Mouse (Mus musculus): ENCODE measurements around the gene Dda1. TPM values are rescaled to one million over a fixed set of nuclear protein-coding genes. Genes with fewer than 3 reads are reported as not detected.
"Not testable (repeated sequence)": the region's sequence is repeated elsewhere in the genome, so short reads cannot be mapped to it uniquely, and the experiment has no call there.

Gene Dda1
- 10 to 100 TPM; 74.9 to 82.2 (median 79.0) TPM for total RNA-seq (2022)

DNA sequence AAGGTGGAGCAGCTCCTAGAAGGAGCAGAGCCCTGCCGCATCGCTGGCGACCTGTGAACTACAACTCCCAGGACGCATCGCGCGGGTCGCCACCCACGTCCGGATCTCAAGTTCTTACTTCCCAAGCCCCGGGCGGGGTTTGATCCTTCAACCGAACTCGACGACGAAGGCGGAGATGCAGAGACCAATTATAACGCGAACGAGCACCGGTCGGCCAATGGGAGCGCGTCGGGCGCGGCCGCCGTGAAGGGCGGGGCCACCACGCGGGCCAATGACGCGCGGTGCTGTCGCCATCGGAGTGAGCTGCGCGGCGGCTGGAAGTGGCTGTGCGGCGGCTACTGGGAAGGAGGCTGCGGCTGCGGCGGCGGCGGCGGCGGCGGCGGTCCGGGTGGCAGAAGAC lies at the start of gene Dda1:
TSS of gene Dda1 (plus strand) at position 284 of the 400 bp plus-strand sequence.
- peak; percentile 99 for DNase-seq (ENCODE audit: low spot score in 2 of 2)

DNA sequence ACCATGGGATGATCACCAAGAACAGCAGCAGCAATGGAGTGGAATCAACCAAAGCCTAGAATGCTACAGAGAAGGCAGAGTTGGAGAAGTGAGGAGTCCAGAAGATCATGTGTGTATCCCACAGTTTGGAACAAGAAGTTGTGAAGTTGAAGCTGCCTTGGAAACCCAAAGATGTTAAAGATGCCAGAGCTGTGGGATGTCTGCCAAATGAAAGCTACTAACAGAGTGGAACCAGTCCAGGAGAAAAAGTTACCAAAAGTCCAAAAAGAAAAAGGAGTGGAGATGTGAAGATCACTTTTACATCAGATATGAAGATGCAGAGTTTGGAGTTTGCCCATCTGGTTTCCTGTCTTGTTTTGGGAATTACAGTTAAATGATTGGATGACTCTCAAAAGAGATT lies 46.9 kb upstream of the Dda1 start:
- DNase-seq (ENCODE audit: low spot score in 2 of 2) = no peak

DNA sequence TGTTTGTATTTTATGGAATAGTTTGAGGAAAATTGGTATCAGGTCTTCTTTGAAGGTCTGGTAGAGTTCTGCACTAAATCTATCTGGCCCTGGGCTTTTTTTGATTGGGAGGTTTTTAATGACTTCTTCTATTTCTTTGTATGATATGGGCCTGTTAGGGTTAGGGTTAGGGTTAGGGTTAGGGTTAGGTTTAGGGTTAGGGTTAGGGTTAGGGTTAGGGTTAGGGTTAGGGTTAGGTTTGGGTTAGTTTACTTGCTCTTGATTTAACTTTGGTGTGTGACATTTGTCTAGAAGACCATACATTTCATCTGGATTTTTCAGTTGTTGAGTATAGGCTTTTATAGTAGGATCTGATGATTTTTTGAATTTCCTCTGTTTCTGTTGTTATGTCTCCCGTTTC lies 36.1 kb upstream of the Dda1 start:
- not testable (repeated sequence) for DNase-seq (ENCODE audit: low spot score in 2 of 2)

DNA sequence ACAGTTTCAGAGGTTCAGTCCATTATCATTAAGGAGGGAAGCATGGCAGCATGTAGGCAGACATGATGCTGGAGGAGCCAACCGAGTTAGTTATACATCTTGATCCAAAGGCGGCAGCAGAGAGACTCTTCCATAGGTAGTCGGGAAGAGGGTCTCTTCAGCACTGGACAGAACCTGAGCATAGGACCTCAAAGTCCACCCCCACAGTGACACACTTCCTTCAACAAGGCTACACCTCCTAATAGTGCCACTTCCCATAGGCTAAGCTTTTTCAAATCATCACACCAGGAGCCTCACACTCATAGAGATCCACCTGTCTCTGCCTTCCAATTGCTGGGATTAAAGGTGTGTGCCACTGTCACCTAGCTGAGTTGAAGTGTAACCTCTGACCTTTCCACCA lies 32.0 kb upstream of the Dda1 start:
- no peak for DNase-seq (ENCODE audit: low spot score in 2 of 2)

DNA sequence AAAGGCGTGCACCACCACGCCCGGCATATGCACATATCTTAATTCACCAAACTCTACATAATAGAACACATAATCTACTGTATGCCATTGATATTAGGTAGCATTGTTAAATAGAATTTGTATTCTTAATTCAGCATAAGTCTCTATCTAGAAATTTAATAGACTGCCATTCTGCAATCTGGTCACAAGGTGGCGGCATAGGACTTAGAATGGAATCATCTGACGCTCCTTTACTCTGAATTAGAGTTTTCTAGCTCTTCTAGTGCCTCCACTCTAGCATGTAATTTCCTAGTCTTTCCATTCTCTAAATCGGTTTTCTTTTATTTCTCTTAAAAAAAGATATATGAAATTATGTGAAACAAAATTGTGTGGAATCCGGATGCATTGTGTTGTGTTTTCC lies 27.6 kb upstream of the Dda1 start:
- no peak for DNase-seq (ENCODE audit: low spot score in 2 of 2)

DNA sequence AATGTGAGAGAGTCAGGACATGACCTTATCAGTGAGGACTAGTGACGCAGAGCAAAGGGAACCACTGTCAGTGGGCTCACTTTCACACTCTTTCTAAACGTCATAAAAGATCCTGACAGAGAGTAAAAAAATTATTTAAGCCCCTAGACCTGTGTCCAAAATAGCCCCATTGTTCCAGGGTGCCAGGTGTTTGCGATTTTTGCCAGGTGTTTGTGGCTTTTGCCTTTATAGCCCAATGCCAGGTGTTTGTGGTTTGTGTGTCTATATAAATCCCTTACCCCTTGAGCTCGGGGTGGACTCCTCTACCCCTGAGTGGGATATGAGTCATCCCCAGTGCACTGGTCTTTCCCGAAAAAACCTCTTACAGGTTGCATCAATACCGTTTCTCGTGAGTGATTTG lies 23.9 kb upstream of the Dda1 start:
- no peak for DNase-seq (ENCODE audit: low spot score in 2 of 2)

DNA sequence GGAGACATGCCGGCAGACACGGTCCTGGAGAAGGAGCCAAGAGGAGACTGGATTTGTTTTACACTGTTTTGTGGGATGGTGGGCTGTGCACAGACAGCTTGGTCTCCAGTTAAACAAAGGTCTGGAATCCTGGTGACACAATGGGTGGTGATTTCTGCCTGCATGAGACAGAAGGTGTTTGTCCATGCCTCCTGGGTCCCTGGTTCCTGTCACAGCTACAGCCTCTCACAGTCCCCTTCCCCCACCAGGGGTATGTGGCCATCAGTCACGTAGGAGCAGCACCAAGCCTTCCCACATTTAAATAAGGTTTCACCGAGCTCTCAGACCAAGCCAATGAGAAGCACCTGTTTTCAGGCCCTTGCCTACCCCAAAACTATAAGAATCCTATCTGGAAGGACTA lies 17.7 kb upstream of the Dda1 start:
- DNase-seq (ENCODE audit: low spot score in 2 of 2) = no peak

DNA sequence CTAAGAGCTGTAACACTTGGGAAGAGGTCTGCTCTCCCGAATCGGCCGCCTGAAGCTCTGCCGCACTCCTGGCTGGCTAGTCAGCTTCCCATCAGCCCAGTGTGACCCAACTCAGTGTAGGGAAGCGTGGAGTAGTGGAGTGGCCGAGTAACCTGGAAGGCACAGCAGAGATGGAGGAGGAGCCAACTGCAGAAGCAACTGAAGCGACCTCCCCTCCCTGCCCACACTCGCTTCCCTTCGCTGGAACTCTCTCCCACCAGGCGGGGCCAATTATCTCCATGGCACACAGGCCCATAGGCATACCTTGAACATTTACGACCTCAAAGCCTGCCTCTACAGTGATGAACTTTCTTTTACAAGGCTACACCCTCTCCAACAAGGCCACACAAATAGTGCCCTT lies 17.2 kb upstream of the Dda1 start:
- no peak for DNase-seq (ENCODE audit: low spot score in 2 of 2)

DNA sequence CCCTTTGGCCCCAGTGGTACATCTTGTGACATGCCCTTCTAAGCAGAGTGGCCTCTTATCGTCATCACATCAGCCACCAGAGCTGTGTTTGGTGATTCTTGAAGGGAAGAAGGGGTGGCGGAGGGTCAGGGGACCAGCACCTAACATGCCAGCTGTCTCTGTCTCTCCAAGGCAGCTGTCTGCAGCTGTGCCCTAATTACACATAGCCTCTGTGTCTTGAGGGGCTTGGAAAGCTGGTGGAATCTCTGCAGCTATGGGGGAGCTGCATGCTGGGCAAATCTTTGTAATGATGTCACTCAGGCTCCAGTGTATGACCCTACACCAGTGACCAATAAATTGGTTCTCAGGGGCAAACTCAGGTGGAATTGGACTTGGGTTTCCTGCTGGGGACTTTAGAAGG lies 16.3 kb upstream of the Dda1 start:
- no peak for DNase-seq (ENCODE audit: low spot score in 2 of 2)

DNA sequence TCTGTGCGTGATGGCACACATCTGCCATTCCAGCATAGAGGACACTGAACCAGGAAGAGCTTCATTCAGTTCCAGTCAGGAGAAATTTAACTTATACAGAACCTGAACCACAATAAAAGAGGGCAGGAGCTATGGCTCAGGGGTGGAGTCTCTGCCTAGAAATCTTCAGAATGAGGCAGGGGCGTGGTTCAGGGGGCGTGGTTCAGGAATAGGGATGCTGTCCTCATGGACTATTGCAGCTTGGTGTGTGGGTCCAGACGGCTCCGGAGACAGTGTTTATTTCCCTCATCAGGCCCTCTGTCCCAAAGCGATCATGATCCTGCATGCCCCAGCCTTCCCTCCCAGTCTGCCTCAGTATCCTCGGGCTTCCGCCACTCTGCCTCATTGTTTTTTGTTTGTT lies 14.3 kb upstream of the Dda1 start:
- no peak for DNase-seq (ENCODE audit: low spot score in 2 of 2)

DNA sequence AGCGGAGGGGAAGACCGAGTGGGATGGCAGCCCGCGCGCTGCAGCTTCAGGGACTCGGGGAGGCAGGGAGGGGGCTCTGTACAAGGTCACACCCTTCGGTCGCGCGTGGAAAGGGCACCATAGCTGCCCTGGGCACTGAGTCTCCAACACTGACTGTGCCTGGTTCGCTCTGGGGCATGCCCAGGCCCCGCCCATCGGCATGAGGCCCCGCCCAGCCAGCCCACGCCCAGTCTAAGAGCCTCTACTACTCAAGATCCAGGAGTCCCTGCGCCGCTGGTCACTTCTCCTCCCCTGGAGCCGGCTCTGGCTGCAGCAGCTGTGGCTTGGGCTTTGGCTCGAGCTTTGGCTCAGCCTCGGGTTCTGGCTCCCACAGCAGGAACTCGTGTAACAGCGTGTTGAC lies 12.1 kb upstream of the Dda1 start:
- no peak for DNase-seq (ENCODE audit: low spot score in 2 of 2)

DNA sequence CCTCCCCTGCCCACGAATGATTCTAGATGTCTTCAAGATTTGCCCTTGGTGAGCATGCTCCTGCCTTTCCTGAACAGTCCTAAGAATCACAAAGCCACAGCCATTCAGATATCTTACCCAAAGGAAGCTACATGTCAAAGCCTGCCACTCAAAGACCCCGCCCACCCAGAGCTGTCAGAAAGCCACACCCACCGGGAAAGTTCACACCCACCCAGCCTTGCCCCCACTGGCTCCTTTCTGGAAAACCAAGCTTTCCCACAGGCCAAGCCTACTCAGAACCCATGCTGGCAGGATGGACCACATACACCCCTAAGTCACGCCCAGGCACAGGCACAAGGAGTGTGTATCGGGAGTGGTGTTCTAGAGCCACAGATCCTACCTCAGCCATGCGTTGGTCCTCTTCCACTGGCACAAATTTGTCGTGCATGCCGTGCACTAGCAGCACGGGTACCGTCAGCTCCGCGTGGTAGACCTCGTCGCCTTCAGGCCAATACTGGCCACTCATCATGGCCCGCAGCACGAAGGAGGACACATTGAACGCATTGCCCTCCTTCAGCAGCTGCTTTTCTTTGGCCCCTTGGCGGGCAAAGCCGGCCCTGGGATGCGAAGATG lies 11.2 kb upstream of the Dda1 start:
- DNase-seq (ENCODE audit: low spot score in 2 of 2) = no peak

DNA sequence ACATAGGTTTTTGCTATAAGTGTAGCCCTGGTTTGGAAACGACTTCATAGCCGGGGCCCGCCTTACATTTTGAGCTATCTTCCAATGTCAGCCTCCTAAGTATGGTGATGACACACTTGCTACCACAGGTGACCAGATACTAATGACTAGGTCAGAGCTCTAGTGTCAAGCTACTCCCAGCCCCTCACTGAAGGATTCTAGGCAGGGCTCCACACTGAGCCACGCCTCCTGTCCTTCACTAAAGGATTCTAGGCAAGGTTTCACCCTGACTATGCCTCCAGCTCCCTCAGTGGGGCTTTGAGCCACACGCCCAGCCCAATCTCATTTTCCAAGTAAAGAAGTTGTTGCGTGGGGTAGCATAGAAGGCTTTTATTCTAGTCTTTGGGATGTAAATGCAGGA lies 8.3 kb upstream of the Dda1 start:
- DNase-seq (ENCODE audit: low spot score in 2 of 2) = no peak

DNA sequence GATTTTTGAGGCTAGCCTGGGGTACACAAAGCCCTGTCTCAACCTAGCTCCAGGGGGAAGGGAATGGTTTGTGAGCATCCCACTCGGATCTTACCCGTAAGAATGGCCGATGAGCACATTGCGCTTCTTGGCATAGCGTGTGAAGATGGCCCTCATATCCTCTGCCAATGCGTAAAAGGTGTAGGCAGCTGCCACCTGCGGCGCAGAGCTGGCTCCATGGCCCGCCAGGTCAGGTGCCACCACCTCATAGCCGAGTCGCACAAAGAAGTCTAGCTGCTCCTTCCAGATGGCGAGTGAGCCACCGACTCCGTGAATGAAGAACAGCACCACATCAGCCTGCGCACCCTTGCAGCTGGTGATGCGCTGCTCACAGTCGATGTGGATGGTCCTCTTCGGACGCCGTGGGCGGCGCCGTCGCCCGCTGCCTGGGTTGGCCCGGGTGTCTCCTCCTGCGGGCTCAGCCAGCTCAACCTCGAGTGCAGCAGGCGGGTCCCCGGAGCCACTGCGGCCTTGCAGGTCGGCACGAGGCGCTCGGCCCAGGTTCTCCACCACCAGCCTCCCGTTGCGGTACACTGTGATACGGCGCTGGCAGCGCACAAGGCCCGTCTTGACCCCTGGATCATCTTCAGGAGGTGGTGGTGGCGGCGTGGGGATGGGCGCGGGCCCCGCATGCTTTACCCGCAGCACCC lies 7.7 kb upstream of the Dda1 start:
- no peak for DNase-seq (ENCODE audit: low spot score in 2 of 2)

DNA sequence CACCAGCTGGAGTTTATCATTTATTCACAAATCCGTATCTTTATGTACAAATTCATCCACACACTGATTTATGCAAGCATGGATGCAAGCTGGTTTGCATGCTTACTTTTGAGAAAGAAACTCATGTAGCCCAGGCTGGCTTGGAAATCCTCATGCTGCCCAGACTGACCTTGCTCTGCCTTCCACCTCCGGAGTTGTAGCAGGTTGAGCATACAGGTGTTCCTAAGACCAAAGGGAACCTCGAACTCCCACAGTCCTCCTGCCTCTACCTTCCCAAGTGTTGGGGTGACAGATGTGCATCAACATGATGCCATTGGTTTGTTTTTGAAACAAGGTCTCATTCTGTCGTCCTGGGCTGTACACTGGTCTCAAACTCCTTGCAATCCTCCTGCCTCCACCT lies 6.8 kb upstream of the Dda1 start:
- DNase-seq (ENCODE audit: low spot score in 2 of 2) = no peak

DNA sequence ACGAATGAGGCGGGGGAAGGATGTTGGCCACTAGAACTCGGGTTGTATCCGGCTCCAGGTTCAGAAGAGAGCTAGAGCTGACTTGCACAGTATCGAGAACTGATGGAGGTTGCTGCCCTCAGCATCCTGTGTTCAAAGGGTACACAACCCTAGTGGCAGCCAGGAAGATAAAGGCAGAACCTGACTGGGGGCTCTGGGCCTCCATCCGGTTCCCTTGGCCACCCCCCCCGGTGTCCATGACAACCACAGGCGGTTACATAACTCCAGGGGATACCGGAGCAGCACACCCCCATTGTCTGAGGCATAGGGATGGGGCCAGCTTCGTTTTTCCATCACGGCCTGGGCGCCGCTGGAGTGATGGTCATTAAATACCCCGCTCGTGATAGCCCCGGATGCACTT lies 6.2 kb upstream of the Dda1 start:
- DNase-seq (ENCODE audit: low spot score in 2 of 2) = peak; percentile 66 to 67

DNA sequence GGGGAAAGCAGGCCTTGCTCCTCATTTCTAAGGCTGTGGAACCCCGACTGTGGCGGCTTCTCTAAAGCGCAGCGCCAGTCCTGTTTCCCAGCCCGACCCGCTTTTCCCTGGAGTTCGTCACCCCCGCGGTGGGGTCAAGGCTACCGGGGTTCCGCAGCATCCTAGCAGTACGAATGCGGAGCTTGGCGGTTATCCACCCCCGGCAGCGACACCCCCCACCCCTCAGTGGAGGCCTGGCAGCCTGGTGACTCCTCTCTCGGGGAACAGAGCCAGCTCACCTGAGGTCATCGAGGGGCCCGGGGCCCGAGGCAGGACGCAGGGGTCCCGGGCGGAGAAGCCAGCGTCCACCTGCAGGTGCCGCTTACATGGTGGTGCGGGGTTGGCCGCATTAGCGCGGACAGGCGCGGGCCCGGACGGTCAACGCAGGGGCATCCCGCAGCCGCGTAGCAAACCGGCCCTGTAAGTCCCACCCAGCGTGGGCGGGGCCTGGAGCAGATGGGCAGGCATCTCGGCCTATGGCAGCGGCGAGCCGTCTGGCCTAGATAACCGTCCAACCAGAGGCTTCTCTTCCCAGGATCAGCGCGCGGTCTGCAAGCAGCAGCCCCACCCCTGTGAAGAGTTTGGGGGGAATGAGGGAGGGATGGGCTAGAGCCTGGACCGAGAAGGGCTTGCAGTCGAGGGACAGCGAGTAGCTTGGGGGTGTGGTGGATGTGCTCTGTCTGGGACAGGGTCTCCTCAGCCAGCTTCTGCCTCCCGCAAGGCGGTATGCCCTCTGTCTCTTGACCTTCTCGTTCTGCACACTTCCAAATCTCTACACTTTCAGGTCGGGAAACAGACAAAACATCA lies 5.6 kb upstream of the Dda1 start, which contains the start of gene Abhd8:
TSS of gene Abhd8 (minus strand) at position 468 of the 846 bp plus-strand sequence.
- DNase-seq (ENCODE audit: low spot score in 2 of 2) = peak; percentile 96 to 98

DNA sequence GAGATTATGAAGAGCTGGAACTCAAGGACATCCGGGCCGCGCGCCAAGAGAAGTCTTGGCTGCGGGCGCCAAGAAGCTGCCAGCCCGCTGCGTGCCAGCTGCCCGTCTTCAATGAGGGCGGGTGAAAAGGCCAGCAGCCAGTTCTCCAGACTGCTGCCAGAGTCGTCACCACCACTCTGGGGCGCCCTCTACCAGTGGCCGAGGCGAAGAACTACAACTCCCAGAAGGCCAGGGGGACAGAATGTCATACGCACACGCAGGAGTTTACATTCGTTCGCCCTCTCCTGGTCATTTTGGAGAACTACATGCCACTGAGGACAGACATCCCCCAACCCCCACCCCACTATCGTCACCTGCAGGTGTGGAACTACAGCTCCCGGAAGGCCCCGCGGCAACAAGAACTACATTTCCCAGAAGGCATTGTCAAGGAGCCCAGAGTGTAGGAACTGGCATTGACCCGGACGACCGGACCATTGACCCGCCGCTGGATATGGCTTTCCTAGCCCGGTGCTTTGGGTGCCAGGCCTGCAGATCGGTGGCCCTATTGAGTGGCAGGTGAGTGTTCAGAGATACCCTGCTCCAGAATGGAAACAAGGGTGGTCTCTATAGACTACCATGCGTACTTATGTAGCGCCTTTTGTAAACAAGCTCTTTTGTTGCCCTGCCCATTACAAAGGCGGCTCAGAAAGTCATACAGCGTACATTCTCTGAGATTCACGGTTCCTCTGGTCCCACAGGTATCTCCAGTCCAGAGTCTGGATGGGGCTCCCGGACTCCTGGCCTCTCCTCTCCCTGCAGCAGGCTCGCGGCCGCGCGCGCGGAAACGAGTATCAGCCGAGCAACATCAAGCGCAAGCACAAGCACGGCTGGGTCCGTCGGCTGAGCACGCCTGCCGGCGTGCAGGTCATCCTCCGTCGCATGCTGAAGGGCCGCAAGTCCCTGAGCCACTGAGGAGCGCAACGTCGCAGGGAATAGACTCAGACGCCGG lies 4.2 kb upstream of the Dda1 start, which contains the start of gene Mrpl34:
TSS of gene Mrpl34 (plus strand) at position 447 of the 988 bp plus-strand sequence.
- DNase-seq (ENCODE audit: low spot score in 2 of 2) = peak; percentile 98 to 100

DNA sequence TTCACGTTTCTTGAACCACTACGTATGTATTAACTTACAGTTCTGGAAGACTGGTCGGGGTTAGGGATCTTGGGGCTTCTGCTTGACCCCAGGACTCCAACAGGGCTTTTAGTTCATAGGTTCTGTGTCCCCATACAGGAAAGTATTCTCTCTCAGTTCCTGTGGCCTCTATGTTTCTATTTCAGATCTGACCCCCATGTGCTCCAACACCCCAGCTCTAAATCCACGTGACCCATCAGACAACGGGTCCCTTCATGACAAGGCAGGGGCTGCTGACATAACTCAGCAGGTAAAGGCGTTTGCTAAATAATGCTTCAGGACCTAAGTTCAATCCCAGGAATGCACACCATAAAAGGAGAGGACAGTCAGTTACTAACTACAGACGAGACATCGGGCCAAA lies 3.3 kb upstream of the Dda1 start:
- DNase-seq (ENCODE audit: low spot score in 2 of 2) = no peak

DNA sequence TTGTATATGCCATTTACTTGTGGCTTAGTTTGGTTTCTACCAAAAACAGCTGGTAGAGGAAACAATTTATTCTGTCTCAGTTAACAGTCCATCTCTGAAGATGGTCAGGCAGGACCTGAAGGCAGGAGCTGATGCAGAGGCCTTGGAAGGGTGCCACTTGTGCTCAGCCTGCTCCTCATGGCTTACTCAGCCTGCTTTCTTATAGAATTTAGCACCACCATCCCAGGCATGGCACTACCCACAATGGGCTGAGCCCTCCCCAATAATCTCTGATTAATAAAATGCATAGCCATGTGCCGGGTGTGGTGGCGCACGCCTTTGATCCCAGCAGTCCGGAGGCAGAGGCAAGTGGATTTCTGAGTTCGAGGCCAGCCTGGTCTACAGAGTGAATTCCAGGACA lies 2.8 kb upstream of the Dda1 start:
- DNase-seq (ENCODE audit: low spot score in 2 of 2) = no peak

DNA sequence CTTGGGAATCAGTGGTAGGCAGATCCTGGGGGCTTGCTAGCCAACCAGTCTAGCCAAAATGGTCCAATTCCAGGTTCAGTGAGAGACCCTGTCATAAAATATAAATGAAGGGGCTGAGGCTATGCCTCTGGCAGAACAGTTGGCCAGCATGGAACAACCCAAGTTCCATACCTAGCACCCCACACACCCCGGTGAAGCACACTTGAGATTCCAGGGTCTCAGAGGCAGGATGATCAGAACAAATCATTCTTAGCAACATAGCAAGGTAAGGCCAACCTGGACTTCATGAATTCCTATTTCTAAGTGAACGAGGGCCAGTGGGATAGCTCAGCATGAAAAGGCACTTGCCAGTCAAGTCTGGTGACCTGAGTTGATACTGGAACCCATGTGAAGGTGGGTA lies 1.8 kb upstream of the Dda1 start:
- DNase-seq (ENCODE audit: low spot score in 2 of 2) = no peak
